Mouse (Mus musculus): ENCODE measurements around the gene Psme1.

- no peak for TF ChIP-seq POLR2A (IDR thresholded peaks at IDR 0.05; ENCODE audit: low read depth, low read length)
- no peak for TF ChIP-seq CTCF (IDR thresholded peaks at IDR 0.05; ENCODE audit: borderline replicate concordance, insufficient read depth, low read length)
These were observed 36.7 kb downstream of the Psme1 start for GRCm38 (mm10) chr14:55614565-55615178.

Data from embryonic fibroblast, embryonic 13.5 days (primary cell).